In the genomic region with DNA sequence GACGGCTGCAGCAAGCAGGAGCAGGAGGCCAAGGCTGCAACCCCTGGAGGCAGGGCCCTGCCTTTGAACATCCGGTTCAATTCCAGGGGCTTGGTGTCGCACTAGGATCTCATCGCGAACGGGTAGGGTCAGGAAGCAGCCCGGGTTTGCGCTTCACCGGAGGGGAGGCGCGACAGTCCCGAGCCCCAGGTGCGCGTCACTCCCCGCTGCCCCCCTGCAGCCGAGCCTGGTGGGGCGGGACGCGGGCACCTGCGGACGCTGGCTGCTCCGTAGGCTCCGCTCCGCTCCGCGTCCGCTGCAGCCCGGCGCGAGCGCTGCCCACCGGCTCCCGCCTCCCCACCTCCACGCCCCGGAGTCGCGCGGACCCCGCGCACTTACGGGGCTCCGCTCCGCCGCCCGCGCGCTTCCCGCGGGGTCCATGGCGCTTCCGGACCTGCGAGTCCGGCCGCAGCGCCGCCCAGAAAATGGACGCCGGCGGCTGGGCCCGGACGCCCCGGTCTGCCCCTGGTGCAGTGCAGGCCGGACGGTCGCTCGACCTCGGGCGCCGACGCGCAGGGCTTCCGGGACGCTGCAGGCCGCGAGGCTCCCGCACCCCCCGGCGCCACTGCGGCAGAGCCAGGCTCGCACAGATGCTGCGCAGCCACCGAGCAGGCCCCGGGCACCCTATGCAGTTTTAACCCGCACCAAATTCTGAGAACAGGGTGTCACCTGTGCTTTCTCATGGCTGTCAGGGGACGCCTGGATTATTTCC, we compare ENCODE assay signal across 8 mouse cellular contexts. TPM values are rescaled to one million over a fixed set of nuclear protein-coding genes. Genes with fewer than 3 reads are reported as not detected.
DNase-seq lines count a peak whose midpoint lies in the region; ATAC-seq and TF ChIP-seq lines count a peak whose summit lies in the region.

No protein-coding gene starts in this region.

- no peaks in the 10 kb centered on the region for H3K9me3 ChIP-seq in forebrain, embryonic 10.5 days

- peak overlapping the region; percentile 87 for H3K4me3 ChIP-seq in forebrain, embryonic 10.5 days

- intact Hi-C loops in heart, postnatal 14 days (cut with DNase I) = loop anchor here (2.0 kb wide), 1 partner anchor 37 kb away; no protein-coding TSS in a partner anchor

- DNase-seq in MEL-GATA-1-ER (ENCODE audit: extremely low read depth, low read depth) = peak; percentile 39
- DNase-seq in brain, embryonic 14.5 days (ENCODE audit: low read depth) = peak; percentile 73
- DNase-seq in forebrain, embryonic 10.5 days (ENCODE audit: extremely low spot score, low spot score) = peak; percentile 63
- peak; percentile 80 to 83 for DNase-seq in heart, postnatal 14 days
- peak; percentile 80 to 89 for DNase-seq in kidney, postnatal 4 days
- peak; percentile 76 for DNase-seq in skeletal muscle tissue, adult 2 months (ENCODE audit: low read depth, low spot score)
- DNase-seq in frontal cortex, postnatal 14 days (ENCODE audit: low spot score in 2 of 2) = no peak

- peak overlapping the region; percentile 98 for H3K27ac ChIP-seq in forebrain, embryonic 10.5 days

- ATAC-seq in megakaryocyte progenitor cell, adult 5-6 weeks (replicated peaks; ENCODE audit: poor library complexity) = peak; percentile 75

- TF ChIP-seq CTCF in brain, embryonic 14.5 days (IDR thresholded peaks at IDR 0.05; ENCODE audit: borderline replicate concordance, extremely low read depth, insufficient read depth, insufficient read length) = no peak

- no peaks in the 10 kb centered on the region for H3K27me3 ChIP-seq in forebrain, embryonic 10.5 days (ENCODE audit: poor library complexity, severe bottlenecking)

- WGBS in forebrain, embryonic 10.5 days = under 1% methylated on average over 85 of the region's 85 CpGs

- H3K4me1 ChIP-seq in forebrain, embryonic 10.5 days = peaks cover 50% of the 10 kb centered on the region

- TF ChIP-seq POLR2A in brain, embryonic 14.5 days (IDR thresholded peaks at IDR 0.05; ENCODE audit: borderline replicate concordance, extremely low read depth, insufficient read depth, insufficient read length, poor library complexity, severe bottlenecking) = peak; percentile 41; the same call in 1 of the 2 replicates

- H3K36me3 ChIP-seq in forebrain, embryonic 10.5 days (replicated peaks) = peaks cover 3% of the 10 kb centered on the region; the same call in 1 of the 2 replicates

RNA-seq across cellular contexts. Expression of gene Zbtb38, which starts 33.0 kb away (rescaled TPM):
- 8.3 and 15.0 TPM in 2 replicates for polyA plus RNA-seq in brain, embryonic 14.5 days (2012; rRNA removed)
- 9.0 and 9.4 TPM in 2 replicates for polyA plus RNA-seq in forebrain, embryonic 10.5 days (2016; fragmentation: Nextera tagmentation; extraction: Ambion mirVana)
- total RNA-seq in heart, postnatal 14 days (2021) = 10 to 100 TPM; 28.5 to 35.0 TPM
- total RNA-seq in megakaryocyte progenitor cell, adult 5-6 weeks (2015) = 23.5 and 27.8 TPM in 2 replicates
- total RNA-seq in megakaryocyte progenitor cell, adult 5-6 weeks (2017) = 24.2 and 25.7 TPM in 2 replicates

Comparison
In these comparisons a context has a peak if more than half of its experiments do, and no peak if none do; other contexts are left out.
1. DNase-seq: peak in MEL-GATA-1-ER (single experiment), brain, embryonic 14.5 days (single experiment), forebrain, embryonic 10.5 days (single experiment), heart, postnatal 14 days (2 of 2), kidney, postnatal 4 days (2 of 2) and skeletal muscle tissue, adult 2 months (single experiment); none in frontal cortex, postnatal 14 days (0 of 2).